Mouse (Mus musculus) urinary bladder, postnatal 10 days (tissue): Measurements from ENCODE around the gene Ube2t.

Experiments
- DNase-seq: peaks from one replicate; pipeline ENCODE4 v3.0.0; 2022; ENCODE audit warnings: low spot score

Gene Ube2t

GRCm38 (mm10) chr1:134995954-134996353, 33.6 kb downstream of the Ube2t start:
- no peak for DNase-seq

GRCm38 (mm10) chr1:134996471-134996870, 34.1 kb downstream of the Ube2t start:
- DNase-seq: no peak

- no peak for DNase-seq
Measured at GRCm38 (mm10) chr1:134997568-134997967, 35.2 kb downstream of the Ube2t start.

GRCm38 (mm10) chr1:134998231-134998630, 35.9 kb downstream of the Ube2t start:
- DNase-seq: no peak

GRCm38 (mm10) chr1:135000527-135000926, 38.2 kb downstream of the Ube2t start:
- DNase-seq: no peak

- no peak for DNase-seq
Measured at GRCm38 (mm10) chr1:135003346-135003745, 41.0 kb downstream of the Ube2t start.

- no peak for DNase-seq
Measured at GRCm38 (mm10) chr1:135005696-135006095, 43.3 kb downstream of the Ube2t start.

GRCm38 (mm10) chr1:135009833-135010232, 47.5 kb downstream of the Ube2t start:
- no peak for DNase-seq

- no peak for DNase-seq
Measured at GRCm38 (mm10) chr1:135011912-135012311, 49.5 kb downstream of the Ube2t start.

- no peak for DNase-seq
Measured at GRCm38 (mm10) chr1:135012472-135012871, 50.1 kb downstream of the Ube2t start.

GRCm38 (mm10) chr1:135014921-135015445, 52.6 kb downstream of the Ube2t start:
- no peak for DNase-seq

GRCm38 (mm10) chr1:135016907-135017655, 54.7 kb downstream of the Ube2t start:
- DNase-seq: no peak

GRCm38 (mm10) chr1:135017656-135018015, 55.3 kb downstream of the Ube2t start:
- DNase-seq: no peak

GRCm38 (mm10) chr1:135019087-135019774, 56.9 kb downstream of the Ube2t start:
- DNase-seq: no peak

GRCm38 (mm10) chr1:135019775-135020167, 57.4 kb downstream of the Ube2t start:
- no peak for DNase-seq

GRCm38 (mm10) chr1:135020281-135020940, 58.0 kb downstream of the Ube2t start:
- no peak for DNase-seq

- DNase-seq: no peak
Measured at GRCm38 (mm10) chr1:135020970-135021369, 58.6 kb downstream of the Ube2t start.

GRCm38 (mm10) chr1:135021936-135022335, 59.6 kb downstream of the Ube2t start:
- DNase-seq: no peak

- DNase-seq: no peak
Measured at GRCm38 (mm10) chr1:135023583-135023982, 61.2 kb downstream of the Ube2t start.
